Mouse (Mus musculus) forebrain, embryonic 10.5 days (tissue): ENCODE measurements around the gene Chchd3. TPM values are rescaled to one million over a fixed set of nuclear protein-coding genes. Genes with fewer than 3 reads are reported as not detected.

Experiments
- DNase-seq: peaks from one replicate; pipeline ENCODE4 v3.0.0-alpha.2; 2017; ENCODE audit warnings: low spot score; ENCODE audit errors: extremely low spot score
- H3K27ac ChIP-seq: fragments of 300-500 bp; sonication (generic); 2 replicates; pipeline ENCODE4 v1.5.1; 2016; ENCODE audit warnings: mild to moderate bottlenecking
- H3K27me3 ChIP-seq: fragments of 300-500 bp; sonication (generic); 2 replicates; pipeline ENCODE4 v1.6.1; 2016; ENCODE audit warnings: mild to moderate bottlenecking; ENCODE audit not compliant: poor library complexity, severe bottlenecking
- H3K36me3 ChIP-seq: fragments of 300-500 bp; sonication (generic); replicated peaks from 2 replicates; pipeline ENCODE4 v1.6.1; 2016; ENCODE audit warnings: mild to moderate bottlenecking, moderate library complexity
- H3K4me1 ChIP-seq: fragments of 300-500 bp; sonication (generic); 2 replicates; pipeline ENCODE4 v1.6.1; 2016
- H3K4me3 ChIP-seq: fragments of 300-500 bp; sonication (generic); 2 replicates; pipeline ENCODE4 v1.5.1; 2016; ENCODE audit warnings: mild to moderate bottlenecking, moderate library complexity
- H3K9me3 ChIP-seq: fragments of 300-500 bp; sonication (generic); 2 replicates; pipeline ENCODE4 v1.6.1; 2016; ENCODE audit warnings: mild to moderate bottlenecking, moderate library complexity
- WGBS: fragments of 180-500 bp; shearing (Covaris S2); methylation state at CpG from one replicate; pipeline ENCODE4 v1.1.7; 2016; 5-methylcytosine and 5-hydroxymethylcytosine counted together
- polyA plus RNA-seq: library from polyadenylated mRNA; unstranded; fragments of >200 nt; fragmentation: Nextera tagmentation; extraction: Ambion mirVana; gene quantifications from 2 replicates; pipeline ENCODE4 v1.2.1, GENCODE M21; 2016

The Chchd3 gene
- polyA plus RNA-seq, 1 experiment from 2014 or later, result 124 TPM

- Histone ChIP-seq H3K4me1 (no peaks in the 10 kb centered on the region), H3K4me3 (no peak overlapping the region), H3K27ac (no peak overlapping the region), H3K27me3 (no peaks in the 10 kb centered on the region), H3K36me3 (no peaks in the 10 kb centered on the region), H3K9me3 (no peaks in the 10 kb centered on the region)
- no peak for DNase-seq
- WGBS, result 93% methylated on average over 4 of the region's 4 CpGs
These were observed 161.0 kb downstream of the Chchd3 start for GRCm38 (mm10) chr6:32899061-32899460.

GRCm38 (mm10) chr6:32894100-32894499 lies 166.0 kb downstream of the Chchd3 start:
- no peak overlapping the region for H3K4me3 ChIP-seq
- no peaks in the 10 kb centered on the region for H3K9me3 ChIP-seq
- WGBS, result 88% methylated on average over 2 of the region's 2 CpGs
- no peak overlapping the region for H3K27ac ChIP-seq
- H3K4me1 ChIP-seq, result no peaks in the 10 kb centered on the region
- no peaks in the 10 kb centered on the region; the same call in 1 of the 2 replicates for H3K36me3 ChIP-seq
- H3K27me3 ChIP-seq, result no peaks in the 10 kb centered on the region
- DNase-seq, result no peak

- 94% methylated on average over 4 of the region's 4 CpGs for WGBS
- Histone ChIP-seq H3K36me3 (no peaks in the 10 kb centered on the region; the same call in 1 of the 2 replicates), H3K9me3 (no peaks in the 10 kb centered on the region), H3K4me1 (no peaks in the 10 kb centered on the region), H3K27me3 (no peaks in the 10 kb centered on the region), H3K4me3 (no peak overlapping the region), H3K27ac (no peak overlapping the region)
- DNase-seq, result no peak
These were observed 169.3 kb downstream of the Chchd3 start for GRCm38 (mm10) chr6:32890726-32891125.

GRCm38 (mm10) chr6:32888894-32889529 lies 171.0 kb downstream of the Chchd3 start:
- Histone ChIP-seq H3K27me3 (no peaks in the 10 kb centered on the region), H3K9me3 (no peaks in the 10 kb centered on the region), H3K27ac (no peak overlapping the region), H3K4me1 (no peaks in the 10 kb centered on the region), H3K4me3 (no peak overlapping the region), H3K36me3 (no peaks in the 10 kb centered on the region; the same call in 1 of the 2 replicates)
- no peak for DNase-seq
- 75% methylated on average over 4 of the region's 4 CpGs for WGBS

GRCm38 (mm10) chr6:32878586-32878985 lies 181.5 kb downstream of the Chchd3 start:
- Histone ChIP-seq H3K4me3 (no peak overlapping the region), H3K27me3 (no peaks in the 10 kb centered on the region), H3K36me3 (no peaks in the 10 kb centered on the region), H3K9me3 (no peaks in the 10 kb centered on the region), H3K4me1 (peaks cover 18% of the 10 kb centered on the region), H3K27ac (no peak overlapping the region)
- DNase-seq, result no peak
- 91% methylated on average over 5 of the region's 5 CpGs for WGBS

GRCm38 (mm10) chr6:32874176-32874575 lies 185.9 kb downstream of the Chchd3 start:
- WGBS, result 43% methylated on average over 3 of the region's 3 CpGs

GRCm38 (mm10) chr6:32872805-32873204 lies 187.3 kb downstream of the Chchd3 start:
- H3K9me3 ChIP-seq, result no peaks in the 10 kb centered on the region
- no peak overlapping the region for H3K27ac ChIP-seq
- DNase-seq, result no peak
- H3K4me3 ChIP-seq, result no peak overlapping the region
- H3K36me3 ChIP-seq, result peaks cover 9% of the 10 kb centered on the region
- 92% methylated on average over 2 of the region's 2 CpGs for WGBS
- no peaks in the 10 kb centered on the region for H3K27me3 ChIP-seq
- peaks cover 20% of the 10 kb centered on the region for H3K4me1 ChIP-seq

More at GRCm38 (mm10) chr6:32874176-32874575, 185.9 kb downstream of the Chchd3 start:
- H3K4me1 ChIP-seq, result peaks cover 20% of the 10 kb centered on the region
- H3K4me3 ChIP-seq, result no peak overlapping the region
- peaks cover 5% of the 10 kb centered on the region for H3K36me3 ChIP-seq
- H3K27ac ChIP-seq, result 0 out of 2 replicates have a peak overlapping the region, but pooled peaks have one; percentile 20
- no peak for DNase-seq
- no peaks in the 10 kb centered on the region for H3K27me3 ChIP-seq
- no peaks in the 10 kb centered on the region for H3K9me3 ChIP-seq

DNA sequence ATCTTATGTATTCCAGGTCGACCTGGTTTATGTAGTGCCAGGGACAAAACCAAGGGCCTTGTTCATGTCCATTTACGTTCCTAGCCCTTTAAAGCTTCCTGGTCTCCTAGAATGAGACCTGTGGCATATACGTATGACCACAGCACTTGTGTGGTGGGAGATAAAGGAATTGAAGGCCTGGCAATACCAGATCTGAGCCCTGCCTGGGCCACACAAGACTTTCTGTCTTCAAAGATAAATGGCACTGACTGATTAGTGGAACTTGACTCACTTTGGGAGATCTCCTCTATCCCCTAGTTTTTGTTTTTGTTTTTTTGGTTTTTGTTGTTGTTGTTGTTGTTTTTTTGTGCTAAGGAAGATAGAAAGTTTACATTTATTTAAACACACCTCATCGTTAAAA lies 209.1 kb downstream of the Chchd3 start:
- Histone ChIP-seq H3K27me3 (no peaks in the 10 kb centered on the region), H3K27ac (no peak overlapping the region), H3K36me3 (no peaks in the 10 kb centered on the region), H3K9me3 (no peaks in the 10 kb centered on the region), H3K4me3 (no peak overlapping the region), H3K4me1 (peaks cover 11% of the 10 kb centered on the region)
- DNase-seq, result no peak
- 89% methylated on average over 4 of the region's 4 CpGs for WGBS

DNA sequence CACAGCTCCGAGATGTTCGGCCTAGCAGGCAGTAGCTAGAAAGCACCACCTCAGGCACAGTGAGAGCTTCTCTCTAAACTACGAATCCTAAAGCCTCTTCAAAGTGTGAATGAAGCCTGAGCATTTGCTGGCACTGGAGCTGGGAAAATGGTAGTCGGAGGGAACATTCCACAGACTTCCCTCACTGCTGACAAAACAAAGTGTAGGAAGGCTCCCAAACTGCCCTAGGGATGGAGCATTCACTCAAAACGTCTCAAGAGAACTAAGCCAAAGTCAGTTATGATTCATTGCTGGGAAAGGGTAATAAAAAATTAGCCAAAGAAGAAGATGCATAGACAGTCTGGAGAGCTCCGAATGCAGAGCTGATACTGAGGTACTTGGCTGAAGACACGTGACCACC lies 211.1 kb downstream of the Chchd3 start:
- Histone ChIP-seq H3K4me1 (peaks cover 11% of the 10 kb centered on the region), H3K9me3 (no peaks in the 10 kb centered on the region), H3K27ac (no peak overlapping the region), H3K27me3 (no peaks in the 10 kb centered on the region), H3K36me3 (no peaks in the 10 kb centered on the region), H3K4me3 (no peak overlapping the region)
- no peak for DNase-seq
- WGBS, result 91% methylated on average over 7 of the region's 7 CpGs

DNA sequence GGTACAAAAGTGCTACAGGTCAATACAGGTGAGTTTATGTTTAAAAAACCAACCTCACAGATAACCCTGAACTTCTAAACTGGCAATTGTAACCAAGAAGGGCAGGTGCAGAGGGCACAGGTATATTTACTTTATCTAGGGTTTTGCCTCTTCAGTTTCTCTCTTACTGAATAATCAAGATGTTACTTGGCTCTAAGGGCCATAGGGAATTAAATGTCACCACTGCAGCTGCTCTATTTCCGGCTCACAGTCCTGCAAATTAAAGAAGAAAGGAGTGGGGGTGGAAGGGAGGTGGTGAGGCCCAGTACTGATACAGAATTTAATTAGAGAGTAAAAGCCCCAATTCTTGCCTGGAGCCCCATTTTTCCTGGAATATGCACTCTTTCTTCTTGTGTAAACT lies 214.6 kb downstream of the Chchd3 start:
- 88% methylated on average over 1 of the region's 1 CpGs for WGBS
- no peaks in the 10 kb centered on the region for H3K36me3 ChIP-seq
- H3K27me3 ChIP-seq, result no peaks in the 10 kb centered on the region
- H3K9me3 ChIP-seq, result no peaks in the 10 kb centered on the region
- H3K27ac ChIP-seq, result no peak overlapping the region
- no peak for DNase-seq
- no peaks in the 10 kb centered on the region for H3K4me1 ChIP-seq
- no peak overlapping the region for H3K4me3 ChIP-seq

- Histone ChIP-seq H3K27ac (no peak overlapping the region), H3K4me3 (no peak overlapping the region), H3K9me3 (peaks cover 5% of the 10 kb centered on the region; the same call in 1 of the 2 replicates), H3K27me3 (no peaks in the 10 kb centered on the region), H3K36me3 (peaks cover 20% of the 10 kb centered on the region), H3K4me1 (no peaks in the 10 kb centered on the region)
- 82% methylated on average over 2 of the region's 2 CpGs for WGBS
- DNase-seq, result no peak
These were observed 222.1 kb downstream of the Chchd3 start for GRCm38 (mm10) chr6:32837939-32838301.

GRCm38 (mm10) chr6:32837165-32837938 lies 222.7 kb downstream of the Chchd3 start:
- WGBS, result 83% methylated on average over 7 of the region's 7 CpGs
- Histone ChIP-seq H3K27ac (no peak overlapping the region), H3K36me3 (peaks cover 20% of the 10 kb centered on the region), H3K4me3 (no peak overlapping the region), H3K4me1 (no peaks in the 10 kb centered on the region), H3K27me3 (no peaks in the 10 kb centered on the region), H3K9me3 (peaks cover 5% of the 10 kb centered on the region; the same call in 1 of the 2 replicates)
- no peak for DNase-seq
